Mouse (Mus musculus) G1E (cell line): Measurements from ENCODE around the gene Tmtc3. TPM values are rescaled to one million over a fixed set of nuclear protein-coding genes. Genes with fewer than 3 reads are reported as not detected.

Experiments
- ATAC-seq: 2 replicates; pipeline ENCODE4 v1.8.0; 2016; ENCODE audit warnings: mild to moderate bottlenecking; ENCODE audit not compliant: insufficient number of reproducible peaks, poor library complexity, low FRiP score, severe bottlenecking; ENCODE audit errors: extremely low read depth
- DNase-seq: peaks from one replicate; pipeline ENCODE4 v3.0.0; 2012; ENCODE audit warnings: low spot score
- H3K27me3 ChIP-seq: 2 replicates; pipeline ENCODE4 v1.6.1; 2012; ENCODE audit warnings: mild to moderate bottlenecking, low read length, inconsistent platforms; ENCODE audit not compliant: insufficient read depth
- H3K36me3 ChIP-seq: replicated peaks from 2 replicates; pipeline ENCODE3; 2012; ENCODE audit warnings: mild to moderate bottlenecking, inconsistent platforms
- H3K4me1 ChIP-seq: 2 replicates; pipeline ENCODE4 v1.6.1; 2012; ENCODE audit warnings: low read depth, low read length, inconsistent platforms, mixed read lengths; ENCODE audit not compliant: insufficient read depth
- H3K4me3 ChIP-seq: 2 replicates; pipeline ENCODE4 v1.5.1; 2012; ENCODE audit warnings: low read depth, mild to moderate bottlenecking, inconsistent platforms, low read length, moderate library complexity, mixed read lengths
- H3K9me3 ChIP-seq: replicated peaks from 2 replicates; pipeline ENCODE4 v1.6.1; 2012; ENCODE audit warnings: inconsistent platforms
- CTCF ChIP-seq: IDR thresholded peaks from 2 replicates; pipeline ENCODE4 v1.5.1; 2012; ENCODE audit warnings: low read depth, low read length, inconsistent platforms, mixed read lengths
- GATA1 ChIP-seq: IDR thresholded peaks from 2 replicates; pipeline ENCODE4 v1.6.1; 2012; ENCODE audit warnings: borderline replicate concordance, low read length, inconsistent platforms, mixed read lengths
- GATA2 ChIP-seq: IDR thresholded peaks from 2 replicates; pipeline ENCODE4 v1.6.1; 2012; ENCODE audit warnings: low read depth, low read length, inconsistent platforms, borderline replicate concordance
- POLR2AphosphoS5 ChIP-seq: IDR thresholded peaks from 2 replicates; pipeline ENCODE4 v1.6.1; 2012; ENCODE audit warnings: low read depth, low read length, inconsistent platforms; ENCODE audit not compliant: insufficient replicate concordance
- TAL1 ChIP-seq: conservative IDR thresholded peaks from 2 replicates; pipeline ENCODE4 v1.6.1; 2012; ENCODE audit warnings: low read depth, low read length, inconsistent platforms, mixed read lengths
- polyA plus RNA-seq: library from polyadenylated mRNA; stranded (reverse); fragments of >175 nt; gene quantifications from 2 replicates; pipeline ENCODE4 v1.2.3, GENCODE M21; 2012
- total RNA-seq, 2 experiments: library from RNA; stranded (forward) in 1 of 2; stranded (reverse) in 1 of 2; fragments of 200-1000 nt in 1 of 2; fragments of >200 nt in 1 of 2; fragmentation: Nextera tagmentation in 1 of 2; gene quantifications; 2 replicates each; pipeline ENCODE4 v1.2.3; 2014 to 2017

The Tmtc3 gene
- total RNA-seq (2014; fragmentation: Nextera tagmentation): 75.6 and 86.8 TPM in 2 replicates
- total RNA-seq (2017): 9.8 and 12.3 TPM in 2 replicates
- 4.7 and 8.5 TPM in 2 replicates for polyA plus RNA-seq

GRCm38 (mm10) chr10:100487097-100487978 lies at the start of gene Tmtc3, which contains the start of gene Cep290:
Gene Tmtc3, minus strand, starts transcription at chr10:100487350.
Gene Cep290, plus strand, starts transcription at chr10:100487558.
- no peaks in the 10 kb centered on the region for H3K27me3 ChIP-seq
- H3K4me1 ChIP-seq: peaks cover 42% of the 10 kb centered on the region
- no peaks in the 10 kb centered on the region for H3K9me3 ChIP-seq
- peaks cover 35% of the 10 kb centered on the region for H3K36me3 ChIP-seq
- peak; percentile 84 for DNase-seq
- peak within 1 kb of the TSS; percentile 84 for H3K4me3 ChIP-seq
- TF ChIP-seq TAL1: no peak
- TF ChIP-seq POLR2AphosphoS5: no peak
- TF ChIP-seq GATA1: no peak
- TF ChIP-seq CTCF: no peak
- no peak for TF ChIP-seq GATA2
- peak; percentile 89 for ATAC-seq

DNA sequence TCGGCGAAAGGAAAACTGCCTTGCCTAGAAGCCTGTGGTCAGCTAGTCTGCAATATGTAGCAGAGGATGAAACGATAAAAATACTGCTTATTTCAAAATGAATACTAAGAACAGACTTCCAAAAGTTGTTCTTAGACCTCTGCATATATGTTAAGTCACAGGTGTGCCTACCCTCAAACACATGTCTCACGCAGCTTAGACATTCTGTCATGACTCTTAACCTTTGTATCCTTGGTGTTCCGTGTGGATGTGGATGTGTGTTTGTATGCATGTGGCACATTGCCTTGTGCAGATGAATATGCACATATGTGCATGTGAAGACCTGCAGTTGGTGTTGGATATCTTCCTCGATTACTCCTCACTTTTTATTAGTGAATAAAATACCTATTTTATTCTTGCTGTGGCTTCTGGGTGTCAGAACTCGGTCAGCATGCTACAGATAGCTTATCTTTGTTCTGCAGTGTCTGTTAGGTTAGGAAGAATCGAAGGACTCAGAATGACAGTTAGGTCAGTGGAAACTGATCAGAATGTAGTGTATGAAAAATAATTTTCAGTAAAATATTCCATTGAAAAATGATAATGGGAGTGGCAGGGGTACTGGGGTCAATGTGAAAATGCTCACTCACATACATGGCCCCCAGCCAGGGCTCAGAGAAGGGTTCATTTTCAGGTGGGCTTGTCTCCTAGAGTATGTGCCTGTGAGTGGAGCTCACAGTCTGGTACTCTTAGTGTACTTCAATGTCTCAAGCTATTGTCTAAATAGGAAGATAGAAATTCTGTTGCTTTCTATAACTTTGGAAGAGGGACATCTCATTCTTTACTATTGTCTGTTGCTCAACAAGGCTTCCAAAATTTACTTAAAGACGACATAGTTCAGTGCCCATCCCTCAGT lies 37.6 kb upstream of the Tmtc3 start:
- peak; percentile 88 for ATAC-seq
- no peak for TF ChIP-seq CTCF
- TF ChIP-seq POLR2AphosphoS5: no peak
- peak; percentile 76 for TF ChIP-seq TAL1
- TF ChIP-seq GATA2: no peak
- no peak for TF ChIP-seq GATA1
- Histone ChIP-seq H3K4me1 (peaks cover 40% of the 10 kb centered on the region), H3K27me3 (no peaks in the 10 kb centered on the region), H3K4me3 (no peak overlapping the region; the same call in 1 of the 2 replicates), H3K9me3 (peaks cover 4% of the 10 kb centered on the region), H3K36me3 (peaks cover 21% of the 10 kb centered on the region)
- DNase-seq: peak; percentile 2

GRCm38 (mm10) chr10:100522330-100522729 lies 35.2 kb upstream of the Tmtc3 start:
- peaks cover 37% of the 10 kb centered on the region for H3K4me1 ChIP-seq
- H3K9me3 ChIP-seq: peaks cover 4% of the 10 kb centered on the region
- H3K36me3 ChIP-seq: peaks cover 28% of the 10 kb centered on the region
- ATAC-seq: no peak
- no peak for DNase-seq
- no peak overlapping the region for H3K4me3 ChIP-seq
- H3K27me3 ChIP-seq: no peaks in the 10 kb centered on the region
- TF ChIP-seq TAL1 (no peak), GATA1 (no peak), GATA2 (no peak), POLR2AphosphoS5 (no peak), CTCF (no peak)

DNA sequence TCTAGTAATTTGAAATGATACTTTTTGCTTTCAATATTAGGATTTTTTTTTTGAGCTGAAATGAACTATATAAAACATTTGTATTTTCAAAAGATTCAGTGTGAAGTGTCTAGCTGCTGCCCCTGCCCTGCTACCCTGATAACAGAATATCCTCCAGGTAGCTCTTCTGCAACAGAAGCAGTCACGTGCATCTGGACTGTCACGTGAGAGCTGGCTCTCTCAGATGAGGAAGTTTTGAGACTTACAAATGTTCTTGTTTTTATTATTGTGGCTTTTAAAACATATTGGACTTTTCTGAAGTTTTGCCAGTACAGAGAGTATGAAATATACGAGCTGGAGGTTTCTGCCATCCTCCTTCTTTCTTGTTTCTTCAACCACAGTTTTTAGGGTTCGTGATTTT lies 34.5 kb upstream of the Tmtc3 start:
- peaks cover 30% of the 10 kb centered on the region for H3K36me3 ChIP-seq
- DNase-seq: no peak
- ATAC-seq: peak; percentile 42; the same call in 1 of the 2 replicates

GRCm38 (mm10) chr10:100508170-100508569 lies 21.0 kb upstream of the Tmtc3 start:
- DNase-seq (no peak), ATAC-seq (peak; percentile 100)
- peaks cover 8% of the 10 kb centered on the region for H3K4me1 ChIP-seq
- H3K9me3 ChIP-seq: no peaks in the 10 kb centered on the region
- no peak overlapping the region for H3K4me3 ChIP-seq
- no peaks in the 10 kb centered on the region for H3K27me3 ChIP-seq
- TF ChIP-seq TAL1 (peak; percentile 37; the same call in 1 of the 2 replicates), POLR2AphosphoS5 (no peak)
- H3K36me3 ChIP-seq: peaks cover 26% of the 10 kb centered on the region

More for the DNA sequence above, 34.5 kb upstream of the Tmtc3 start:
- peaks cover 35% of the 10 kb centered on the region for H3K4me1 ChIP-seq
- no peaks in the 10 kb centered on the region for H3K27me3 ChIP-seq
- H3K9me3 ChIP-seq: peaks cover 4% of the 10 kb centered on the region
- TF ChIP-seq CTCF (no peak), GATA2 (no peak), TAL1 (no peak), POLR2AphosphoS5 (no peak), GATA1 (no peak)
- no peak overlapping the region for H3K4me3 ChIP-seq

GRCm38 (mm10) chr10:100498309-100498708 lies 11.2 kb upstream of the Tmtc3 start:
- ATAC-seq (peak; percentile 99), DNase-seq (peak; percentile 23)
- TF ChIP-seq POLR2AphosphoS5 (no peak), TAL1 (peak; percentile 93), GATA1 (no peak)
- no peaks in the 10 kb centered on the region for H3K9me3 ChIP-seq
- no peaks in the 10 kb centered on the region for H3K27me3 ChIP-seq
- H3K4me3 ChIP-seq: no peak overlapping the region; the same call in 1 of the 2 replicates
- H3K36me3 ChIP-seq: peaks cover 54% of the 10 kb centered on the region
- H3K4me1 ChIP-seq: peaks cover 33% of the 10 kb centered on the region
